Mouse (Mus musculus) liver, adult 2 months (tissue): ENCODE results near the gene Tubgcp4. TPM values are rescaled to one million over a fixed set of nuclear protein-coding genes. Genes with fewer than 3 reads are reported as not detected.

Source experiments
- DNase-seq: peaks from one replicate; pipeline ENCODE4 v3.0.0-alpha.2; 2011; ENCODE audit warnings: low read depth, low spot score; ENCODE audit errors: extremely low read depth
- H3K27ac ChIP-seq: fragments of 200-500 bp; replicated peaks from 2 replicates; pipeline ENCODE4 v1.5.1; 2012; ENCODE audit warnings: low read depth, mild to moderate bottlenecking, control low read depth, inconsistent platforms, low read length; ENCODE audit not compliant: insufficient read depth
- H3K27me3 ChIP-seq: fragments of 200-500 bp; 2 replicates; pipeline ENCODE4 v1.6.1; 2012; ENCODE audit warnings: mild to moderate bottlenecking, moderate library complexity, low read length, inconsistent platforms; ENCODE audit not compliant: control insufficient read depth, insufficient read depth
- H3K36me3 ChIP-seq: fragments of 200-500 bp; 2 replicates; pipeline ENCODE4 v1.6.1; 2012; ENCODE audit warnings: low read length, inconsistent platforms; ENCODE audit not compliant: control insufficient read depth, insufficient read depth
- H3K4me1 ChIP-seq: fragments of 200-500 bp; 2 replicates; pipeline ENCODE4 v1.6.1; 2011; ENCODE audit warnings: low read length; ENCODE audit not compliant: control insufficient read depth, insufficient read depth
- H3K4me3 ChIP-seq: fragments of 200-500 bp; 2 replicates; pipeline ENCODE4 v1.5.1; 2011; ENCODE audit warnings: low read depth, mild to moderate bottlenecking, control low read depth, low read length, moderate library complexity; ENCODE audit not compliant: insufficient read depth
- H3K79me2 ChIP-seq: fragments of 200-500 bp; 2 replicates; pipeline ENCODE4 v1.6.1; 2012; ENCODE audit warnings: inconsistent platforms, mild to moderate bottlenecking, low read length, moderate library complexity; ENCODE audit not compliant: control insufficient read depth, insufficient read depth
- H3K9ac ChIP-seq: fragments of 200-500 bp; 2 replicates; pipeline ENCODE4 v1.6.1; 2012; ENCODE audit warnings: low read depth, mild to moderate bottlenecking, control low read depth, inconsistent platforms, low read length
- CTCF ChIP-seq: fragments of 200-500 bp; IDR thresholded peaks from 2 replicates; pipeline ENCODE4 v1.5.1; 2011; ENCODE audit warnings: low read depth, low read length, control low read depth
- POLR2A ChIP-seq: fragments of 200-500 bp; IDR thresholded peaks from 2 replicates; pipeline ENCODE4 v1.6.1; 2011; ENCODE audit warnings: low read length, control low read depth; ENCODE audit not compliant: insufficient read depth; ENCODE audit errors: extremely low read depth
- WGBS: fragments of 180-500 bp; shearing (Covaris S2); methylation state at CpG from one replicate; pipeline ENCODE4 v1.1.7; 2018; 5-methylcytosine and 5-hydroxymethylcytosine counted together
- polyA plus RNA-seq: library from polyadenylated mRNA; depleted of rRNA; stranded (reverse); fragments of >200 nt; gene quantifications from 2 replicates; pipeline ENCODE4 v1.2.3, GENCODE M21; 2012
- total RNA-seq: library from RNA; depleted of rRNA; stranded (reverse); fragments of >200 nt; gene quantifications from 2 replicates; pipeline ENCODE4 v1.2.3, GENCODE M21; 2014

Gene Tubgcp4
- total and polyA plus RNA-seq, 2 experiments: 15.9 to 20.2 TPM

DNA sequence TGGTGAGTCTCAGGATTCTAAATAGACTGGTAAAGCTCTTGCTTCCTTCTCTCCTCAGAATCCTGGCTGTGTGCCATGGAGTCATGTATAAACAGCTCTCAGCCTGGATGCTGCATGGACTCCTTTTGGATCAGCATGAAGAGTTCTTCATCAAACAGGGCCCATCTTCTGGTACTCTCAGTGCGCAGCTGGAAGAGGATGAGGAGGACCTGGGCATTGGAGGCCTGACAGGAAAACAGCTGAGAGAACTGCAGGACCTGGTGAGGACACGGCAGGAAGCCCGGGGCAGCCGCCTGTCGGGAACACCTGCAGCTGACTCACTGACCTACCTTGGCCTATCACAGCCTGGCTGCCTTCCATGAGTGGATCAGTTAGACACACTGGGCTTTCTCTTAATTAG lies 13.0 kb downstream of the Tubgcp4 start:
- Histone ChIP-seq H3K27ac (no peak overlapping the region), H3K27me3 (no peaks in the 10 kb centered on the region), H3K9ac (no peak overlapping the region), H3K4me1 (no peaks in the 10 kb centered on the region), H3K79me2 (no peaks in the 10 kb centered on the region), H3K4me3 (no peak overlapping the region), H3K36me3 (peaks cover 49% of the 10 kb centered on the region)
- no peak for TF ChIP-seq POLR2A
- TF ChIP-seq CTCF: no peak
- 82% methylated on average over 5 of the region's 5 CpGs for WGBS
- no peak for DNase-seq

DNA sequence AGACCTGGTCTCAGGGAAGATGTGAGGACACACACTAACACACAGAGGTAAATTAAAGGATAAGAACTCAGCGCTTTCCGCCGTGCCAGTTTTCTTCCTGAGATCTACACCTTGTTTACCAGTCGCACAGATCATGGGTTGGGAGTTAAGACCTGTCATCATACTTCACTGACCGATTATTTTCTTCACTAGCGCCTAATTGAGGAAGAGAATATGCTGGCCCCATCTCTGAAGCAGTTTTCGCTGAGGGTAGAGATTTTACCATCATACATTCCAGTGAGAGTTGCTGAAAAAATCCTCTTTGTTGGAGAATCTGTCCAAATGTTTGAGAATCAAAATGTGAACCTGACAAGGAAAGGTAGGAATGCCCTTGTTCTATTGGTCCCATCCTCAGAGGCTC lies 13.7 kb downstream of the Tubgcp4 start:
- 97% methylated on average over 7 of the region's 7 CpGs for WGBS
- peaks cover 50% of the 10 kb centered on the region for H3K36me3 ChIP-seq
- no peak overlapping the region for H3K9ac ChIP-seq
- no peak overlapping the region for H3K27ac ChIP-seq
- H3K4me1 ChIP-seq: no peaks in the 10 kb centered on the region
- no peaks in the 10 kb centered on the region for H3K79me2 ChIP-seq
- H3K27me3 ChIP-seq: no peaks in the 10 kb centered on the region
- DNase-seq: no peak
- TF ChIP-seq POLR2A (no peak), CTCF (no peak)
- H3K4me3 ChIP-seq: no peak overlapping the region

GRCm38 (mm10) chr2:121188530-121188929 lies 18.1 kb downstream of the Tubgcp4 start:
- Histone ChIP-seq H3K4me3 (no peak overlapping the region), H3K27ac (no peak overlapping the region), H3K79me2 (no peaks in the 10 kb centered on the region), H3K27me3 (no peaks in the 10 kb centered on the region), H3K36me3 (peaks cover 65% of the 10 kb centered on the region), H3K4me1 (peaks cover 4% of the 10 kb centered on the region; the same call in 1 of the 2 replicates), H3K9ac (no peak overlapping the region)
- 55% methylated on average over 1 of the region's 1 CpGs for WGBS
- no peak for DNase-seq
- TF ChIP-seq CTCF (no peak), POLR2A (no peak)

- peaks cover 8% of the 10 kb centered on the region; the same call in 1 of the 2 replicates for H3K4me1 ChIP-seq
- no peak overlapping the region for H3K9ac ChIP-seq
- peaks cover 75% of the 10 kb centered on the region for H3K36me3 ChIP-seq
- DNase-seq: no peak
- WGBS: 92% methylated on average over 9 of the region's 9 CpGs
- TF ChIP-seq CTCF: no peak
- TF ChIP-seq POLR2A: no peak
- H3K27me3 ChIP-seq: no peaks in the 10 kb centered on the region
- H3K79me2 ChIP-seq: no peaks in the 10 kb centered on the region
- no peak overlapping the region for H3K27ac ChIP-seq
- no peak overlapping the region for H3K4me3 ChIP-seq
These were observed 25.0 kb downstream of the Tubgcp4 start for GRCm38 (mm10) chr2:121195466-121195865.

DNA sequence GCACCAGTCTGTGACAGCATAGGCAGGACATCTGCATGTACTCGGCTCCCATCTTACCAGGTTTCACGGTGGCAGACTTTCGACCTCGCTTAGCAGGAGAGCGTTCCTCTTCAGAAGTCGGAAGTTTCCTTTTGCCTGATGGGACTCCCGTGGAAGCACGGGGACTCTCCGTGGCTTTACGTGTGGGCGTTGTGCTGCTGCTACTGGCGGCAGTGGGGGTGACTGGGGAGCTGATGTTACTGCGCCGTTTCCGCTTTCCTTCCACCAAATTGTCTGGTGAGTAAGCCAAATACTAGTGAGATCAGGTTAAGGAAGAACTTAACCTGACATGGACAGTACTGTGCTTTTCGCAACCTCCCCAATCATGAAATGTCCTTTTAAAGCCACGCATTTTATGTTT lies 33.8 kb downstream of the Tubgcp4 start:
- TF ChIP-seq CTCF (no peak), POLR2A (no peak)
- H3K4me3 ChIP-seq: no peak overlapping the region
- H3K27me3 ChIP-seq: no peaks in the 10 kb centered on the region
- no peaks in the 10 kb centered on the region for H3K4me1 ChIP-seq
- 94% methylated on average over 17 of the region's 17 CpGs for WGBS
- no peak for DNase-seq
- H3K79me2 ChIP-seq: no peaks in the 10 kb centered on the region
- H3K27ac ChIP-seq: no peak overlapping the region
- no peak overlapping the region for H3K9ac ChIP-seq
- H3K36me3 ChIP-seq: peaks cover 58% of the 10 kb centered on the region

DNA sequence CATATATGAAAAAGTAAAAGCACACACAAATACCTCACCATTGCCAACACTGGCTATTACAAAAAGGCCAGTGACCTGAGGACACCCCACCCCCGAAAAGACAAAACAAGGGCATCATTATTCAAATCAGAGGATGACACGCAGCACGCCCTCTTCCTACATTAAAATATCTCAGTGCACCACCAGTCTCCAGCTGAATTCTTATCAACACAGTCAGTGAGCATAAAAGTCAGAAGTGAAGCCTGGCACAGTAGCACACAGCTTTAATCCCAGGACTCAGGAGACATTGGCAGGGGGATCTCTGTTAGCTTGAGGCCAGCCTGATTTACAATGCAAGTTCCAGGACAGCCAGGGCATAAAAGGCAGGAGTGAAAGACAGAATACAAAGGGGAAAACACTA lies 36.1 kb downstream of the Tubgcp4 start:
- Histone ChIP-seq H3K36me3 (peaks cover 57% of the 10 kb centered on the region), H3K79me2 (no peaks in the 10 kb centered on the region), H3K9ac (no peak overlapping the region), H3K27me3 (no peaks in the 10 kb centered on the region), H3K27ac (no peak overlapping the region), H3K4me1 (no peaks in the 10 kb centered on the region), H3K4me3 (no peak overlapping the region)
- DNase-seq: no peak
- 94% methylated on average over 3 of the region's 3 CpGs for WGBS
- TF ChIP-seq POLR2A (no peak), CTCF (no peak)
